Mouse (Mus musculus) neural tube, embryonic 11.5 days (tissue): ENCODE measurements around the gene Igf2r. TPM values are rescaled to one million over a fixed set of nuclear protein-coding genes. Genes with fewer than 3 reads are reported as not detected.

ENCODE experiments used
- ATAC-seq: fragments of 200-750 bp; cut with Nextera tagmentation; 2 replicates; pipeline ENCODE4 v1.8.0; 2017; ENCODE audit warnings: moderate number of reproducible peaks, mild to moderate bottlenecking, moderate TSS enrichment, moderate library complexity; ENCODE audit not compliant: insufficient read depth, low FRiP score, low TSS enrichment
- DNase-seq: peaks from one replicate; pipeline ENCODE4 v3.0.0-alpha.2; 2015; ENCODE audit warnings: low spot score
- H3K27ac ChIP-seq: fragments of 300-500 bp; sonication (generic); 2 replicates; pipeline ENCODE4 v1.5.1; 2014; ENCODE audit warnings: low read depth, mild to moderate bottlenecking, low read length
- H3K27me3 ChIP-seq: fragments of 300-500 bp; sonication (generic); 2 replicates; pipeline ENCODE4 v1.6.1; 2014; ENCODE audit warnings: mild to moderate bottlenecking, low read length, mixed read lengths; ENCODE audit not compliant: control insufficient read depth, insufficient read depth
- H3K36me3 ChIP-seq: fragments of 300-500 bp; sonication (generic); 2 replicates; pipeline ENCODE4 v1.6.1; 2014; ENCODE audit warnings: mild to moderate bottlenecking, low read length, moderate library complexity, mixed read lengths; ENCODE audit not compliant: control insufficient read depth, insufficient read depth
- H3K4me1 ChIP-seq: fragments of 300-500 bp; sonication (generic); 2 replicates; pipeline ENCODE4 v1.6.1; 2014; ENCODE audit warnings: low read length, mixed read lengths; ENCODE audit not compliant: control insufficient read depth, insufficient read depth
- H3K4me2 ChIP-seq: fragments of 300-500 bp; sonication (generic); 2 replicates; pipeline ENCODE4 v1.6.1; 2014; ENCODE audit warnings: low read depth, mild to moderate bottlenecking, moderate library complexity
- H3K4me3 ChIP-seq: fragments of 300-500 bp; sonication (generic); 2 replicates; pipeline ENCODE4 v1.5.1; 2014; ENCODE audit warnings: low read depth, low read length
- H3K9ac ChIP-seq: fragments of 300-500 bp; sonication (generic); 2 replicates; pipeline ENCODE4 v1.6.1; 2014; ENCODE audit warnings: mild to moderate bottlenecking, low read length
- H3K9me3 ChIP-seq: fragments of 300-500 bp; sonication (generic); 2 replicates; pipeline ENCODE4 v1.6.1; 2016; ENCODE audit warnings: low read length; ENCODE audit not compliant: control insufficient read depth
- WGBS: fragments of 180-500 bp; shearing (Covaris S2); extraction: QIAGEN DNeasy Blood & Tissue Kit; methylation state at CpG from one replicate; pipeline ENCODE4 v1.1.7; 2014; 5-methylcytosine and 5-hydroxymethylcytosine counted together
- polyA plus RNA-seq: library from polyadenylated mRNA; unstranded; fragments of >200 nt; fragmentation: Nextera tagmentation; extraction: Ambion mirVana; gene quantifications from 2 replicates; pipeline ENCODE4 v1.2.1, GENCODE M21; 2014

Gene Igf2r
- polyA plus RNA-seq, 1 experiment from 2014 or later = 24.1 TPM

DNA sequence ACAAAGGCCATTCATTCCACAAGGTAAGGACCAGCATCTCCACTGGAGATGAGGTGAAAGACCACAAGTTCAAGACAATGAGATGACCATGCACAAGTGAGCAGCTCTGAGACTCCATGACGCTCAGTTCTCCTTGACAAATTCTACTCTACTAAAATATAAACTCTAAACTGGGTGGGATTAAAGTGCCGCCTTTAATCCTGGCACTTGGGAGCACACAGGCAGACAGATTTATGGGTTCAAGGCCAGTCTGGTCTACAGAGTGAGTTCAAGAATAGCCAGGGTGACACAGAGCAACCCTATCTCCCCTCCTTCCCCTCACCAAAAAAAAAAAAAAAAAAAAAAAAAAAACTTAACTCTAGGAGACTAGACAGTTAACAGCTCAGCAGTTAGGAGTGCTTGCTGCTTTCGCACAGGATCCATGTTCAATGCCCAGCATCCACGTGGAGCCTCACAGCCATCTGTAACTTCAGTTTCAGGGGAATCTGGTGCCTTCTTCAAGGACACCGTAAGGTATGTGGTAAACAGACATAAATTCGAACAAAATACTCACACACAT is 2.1 kb downstream of the Igf2r start:
- WGBS = 82% methylated on average over 6 of the region's 6 CpGs
- DNase-seq (no peak), ATAC-seq (no peak)
- Histone ChIP-seq H3K9me3 (no peaks in the 10 kb centered on the region; the same call in 1 of the 2 replicates), H3K27me3 (no peaks in the 10 kb centered on the region), H3K27ac (no peak overlapping the region), H3K4me3 (no peak overlapping the region), H3K9ac (no peak overlapping the region), H3K36me3 (0 out of 2 replicates have a peak, but pooled peaks cover 2% of the 10 kb centered on the region), H3K4me1 (peaks cover 9% of the 10 kb centered on the region; the same call in 1 of the 2 replicates), H3K4me2 (no peak overlapping the region)

DNA sequence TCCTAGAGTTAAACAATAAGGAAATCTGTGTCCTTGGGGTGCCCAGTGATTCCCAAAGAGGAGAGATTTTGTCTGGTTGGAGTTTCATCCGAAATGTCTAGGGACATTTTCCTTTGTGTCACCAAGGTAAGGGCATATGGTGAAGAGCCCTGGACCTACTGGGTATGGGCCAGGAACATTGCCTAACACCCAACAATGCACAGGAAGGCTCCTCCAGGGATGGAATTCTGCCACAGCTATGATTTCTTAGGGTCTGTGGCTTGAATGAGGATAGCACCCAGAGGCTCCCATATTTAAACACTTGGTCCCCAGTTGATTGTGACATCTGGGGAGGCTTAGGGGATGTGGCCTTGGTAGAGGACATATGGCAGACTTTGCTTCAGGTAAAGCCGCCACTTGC is 6.1 kb downstream of the Igf2r start:
- ATAC-seq (no peak), DNase-seq (no peak)
- H3K4me3 ChIP-seq = no peak overlapping the region

DNA sequence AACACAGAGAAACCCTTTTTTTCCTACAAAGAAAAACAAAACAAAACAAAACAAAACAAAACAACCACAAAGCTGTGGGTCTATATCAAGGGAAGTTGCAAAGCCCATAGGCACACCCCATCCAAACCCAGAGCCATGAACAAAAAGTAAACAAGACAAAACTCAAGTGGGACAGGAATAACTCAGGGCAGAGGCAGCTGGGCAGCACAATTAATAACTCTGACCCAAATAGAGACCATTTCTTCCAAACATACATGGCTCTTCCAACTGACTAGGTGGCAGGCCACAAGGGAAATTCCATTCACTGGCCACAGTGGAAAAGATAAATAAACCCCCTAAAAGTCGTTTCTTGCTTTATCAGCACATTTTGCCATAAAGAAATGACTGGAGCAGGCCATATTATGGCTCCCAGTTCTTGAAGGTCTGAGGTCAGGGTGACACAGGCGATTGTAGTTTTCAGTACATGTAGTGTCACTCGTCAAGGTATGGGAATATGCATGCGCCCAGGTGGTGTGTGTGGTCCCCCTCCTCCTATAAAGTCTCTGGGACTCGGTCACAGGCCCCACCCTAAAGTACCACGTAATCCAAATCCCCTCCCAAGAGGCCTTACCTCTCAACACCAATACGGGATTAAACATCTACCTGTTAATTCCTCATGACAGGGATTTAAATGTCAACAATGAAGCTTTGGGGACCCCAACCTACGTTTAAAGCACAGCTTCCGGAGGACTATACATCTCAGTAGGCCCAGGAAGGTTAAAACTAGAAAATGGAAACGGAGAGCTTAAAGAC is 8.9 kb downstream of the Igf2r start:
- WGBS = 86% methylated on average over 10 of the region's 10 CpGs

More for the DNA sequence above, 6.1 kb downstream of the Igf2r start:
- Histone ChIP-seq H3K27ac (no peak overlapping the region), H3K4me1 (peaks cover 4% of the 10 kb centered on the region; the same call in 1 of the 2 replicates), H3K4me2 (no peak overlapping the region), H3K36me3 (no peaks in the 10 kb centered on the region), H3K9me3 (no peaks in the 10 kb centered on the region), H3K9ac (no peak overlapping the region), H3K27me3 (no peaks in the 10 kb centered on the region)
- 89% methylated on average over 2 of the region's 2 CpGs for WGBS

DNA sequence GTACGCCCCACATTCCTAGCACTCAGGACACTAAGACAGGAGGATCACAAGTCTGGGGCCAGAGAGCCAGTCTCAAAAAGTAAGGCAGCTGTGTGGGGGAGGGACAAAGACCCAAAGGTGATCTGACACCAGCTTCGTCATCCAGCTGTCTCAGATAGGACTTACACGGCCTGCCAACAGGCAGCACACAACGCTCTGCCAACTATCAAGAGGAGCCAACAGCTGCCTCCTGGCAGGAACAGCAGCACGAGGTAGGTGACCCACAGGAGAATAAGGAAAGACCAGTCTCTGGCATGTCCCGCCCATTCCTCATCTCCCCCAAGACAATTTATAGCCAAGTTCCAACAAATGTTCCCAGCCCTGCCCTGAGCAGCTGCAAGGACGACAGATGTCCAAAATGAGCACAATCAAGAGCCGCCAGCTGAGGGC is 9.8 kb downstream of the Igf2r start:
- no peak overlapping the region for H3K4me3 ChIP-seq
- H3K36me3 ChIP-seq = 0 out of 2 replicates have a peak, but pooled peaks cover 2% of the 10 kb centered on the region
- H3K9me3 ChIP-seq = no peaks in the 10 kb centered on the region
- no peaks in the 10 kb centered on the region for H3K27me3 ChIP-seq
- WGBS = 52% methylated on average over 8 of the region's 8 CpGs
- ATAC-seq (no peak), DNase-seq (no peak)
- no peak overlapping the region for H3K9ac ChIP-seq
- H3K4me2 ChIP-seq = no peak overlapping the region
- H3K27ac ChIP-seq = no peak overlapping the region
- no peaks in the 10 kb centered on the region; the same call in 1 of the 2 replicates for H3K4me1 ChIP-seq

More for the DNA sequence above, 8.9 kb downstream of the Igf2r start:
- H3K36me3 ChIP-seq = 0 out of 2 replicates have a peak, but pooled peaks cover 2% of the 10 kb centered on the region
- ATAC-seq = no peak
- H3K4me1 ChIP-seq = no peaks in the 10 kb centered on the region
- DNase-seq = no peak
- H3K27me3 ChIP-seq = no peaks in the 10 kb centered on the region
- no peaks in the 10 kb centered on the region for H3K9me3 ChIP-seq
- H3K4me3 ChIP-seq = no peak overlapping the region
- no peak overlapping the region for H3K4me2 ChIP-seq
- H3K27ac ChIP-seq = no peak overlapping the region
- no peak overlapping the region for H3K9ac ChIP-seq

DNA sequence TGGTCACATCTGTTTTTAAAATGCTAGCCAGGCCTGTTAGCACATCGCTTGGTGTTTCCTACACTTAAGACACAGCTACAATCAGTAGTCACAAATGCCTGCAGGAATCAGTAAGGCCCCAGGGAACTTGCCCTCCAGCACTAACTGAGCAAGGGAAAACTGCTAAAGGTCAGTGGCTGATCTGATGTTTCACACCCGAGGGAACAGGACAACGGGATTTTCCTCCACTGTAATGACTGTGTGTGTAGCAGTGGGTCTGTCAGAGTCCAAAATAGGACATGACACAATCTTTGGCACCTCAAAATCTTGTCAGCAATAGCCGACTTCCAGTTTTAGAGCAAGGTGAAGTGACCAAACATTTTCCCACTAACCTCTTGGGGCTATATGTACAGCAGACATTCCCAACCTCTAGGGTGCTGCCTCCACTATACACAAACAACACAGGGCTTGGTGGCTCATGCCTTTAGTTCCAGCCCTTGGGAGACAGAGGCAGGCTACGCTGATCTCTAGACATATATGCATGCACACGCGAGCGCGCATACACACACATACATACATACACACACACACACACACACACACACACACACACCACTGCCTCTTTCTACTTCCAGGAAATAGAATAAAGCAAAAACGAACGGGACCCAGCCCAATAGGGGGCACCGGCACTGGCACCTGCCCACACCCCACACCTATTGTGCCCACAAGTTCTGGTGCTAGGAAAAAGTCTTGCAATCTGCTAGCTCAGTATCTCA is 10.6 kb downstream of the Igf2r start:
- 84% methylated on average over 12 of the region's 12 CpGs for WGBS
- no peaks in the 10 kb centered on the region for H3K9me3 ChIP-seq
- H3K27ac ChIP-seq = no peak overlapping the region
- 0 out of 2 replicates have a peak, but pooled peaks cover 2% of the 10 kb centered on the region for H3K36me3 ChIP-seq
- H3K4me1 ChIP-seq = no peaks in the 10 kb centered on the region; the same call in 1 of the 2 replicates
- no peak overlapping the region for H3K9ac ChIP-seq
- DNase-seq (no peak), ATAC-seq (no peak)
- no peak overlapping the region for H3K4me2 ChIP-seq
- H3K27me3 ChIP-seq = no peaks in the 10 kb centered on the region
- no peak overlapping the region for H3K4me3 ChIP-seq

DNA sequence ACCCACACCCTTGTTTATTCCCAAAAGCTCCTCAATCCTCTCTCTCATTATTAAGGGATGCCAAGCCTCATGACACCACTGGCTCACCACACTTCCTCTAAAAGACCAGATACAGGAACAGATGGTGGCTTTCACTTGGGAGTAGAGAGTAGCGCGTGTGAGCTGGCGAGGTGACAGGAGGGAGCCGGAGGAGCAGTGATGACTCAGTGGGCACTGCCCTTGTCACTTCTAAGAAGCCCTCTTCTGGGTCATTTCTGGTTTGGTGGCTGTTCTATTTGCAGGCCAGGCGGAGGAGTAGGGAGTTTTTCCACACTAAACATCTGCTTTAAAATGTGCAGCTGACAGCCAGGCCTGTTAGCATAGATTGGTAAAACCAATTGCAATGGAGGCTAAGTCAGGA is 11.5 kb downstream of the Igf2r start:
- WGBS = 77% methylated on average over 5 of the region's 5 CpGs
- DNase-seq = no peak
- H3K9ac ChIP-seq = no peak overlapping the region

DNA sequence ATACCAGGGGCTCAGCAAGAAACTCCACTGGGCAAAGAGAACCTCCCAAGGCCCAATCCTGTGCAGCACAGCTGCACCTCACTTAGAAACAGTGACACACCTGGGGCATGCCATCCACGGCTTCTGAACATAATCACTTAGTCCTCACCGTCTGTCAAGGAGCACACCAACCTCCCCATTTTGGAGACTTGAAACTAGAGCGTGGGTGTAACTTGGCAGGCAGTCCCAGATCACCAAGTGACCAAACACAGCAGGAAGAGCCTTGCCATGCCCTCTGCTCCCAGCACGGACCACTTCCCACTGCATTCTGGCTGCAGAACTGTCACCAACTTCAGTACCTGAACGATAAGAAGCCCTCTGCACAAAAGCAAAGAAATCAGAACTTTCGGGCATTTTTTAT is 12.3 kb downstream of the Igf2r start:
- no peak overlapping the region for H3K4me2 ChIP-seq
- H3K27me3 ChIP-seq = no peaks in the 10 kb centered on the region
- no peak overlapping the region for H3K9ac ChIP-seq
- DNase-seq (no peak), ATAC-seq (no peak)
- no peaks in the 10 kb centered on the region for H3K9me3 ChIP-seq
- H3K4me1 ChIP-seq = no peaks in the 10 kb centered on the region; the same call in 1 of the 2 replicates
- H3K36me3 ChIP-seq = 0 out of 2 replicates have a peak, but pooled peaks cover 2% of the 10 kb centered on the region
- WGBS = 89% methylated on average over 6 of the region's 6 CpGs
- H3K27ac ChIP-seq = no peak overlapping the region
- H3K4me3 ChIP-seq = no peak overlapping the region

More for the DNA sequence above, 11.5 kb downstream of the Igf2r start:
- no peaks in the 10 kb centered on the region for H3K9me3 ChIP-seq
- ATAC-seq = no peak
- H3K4me3 ChIP-seq = no peak overlapping the region
- H3K36me3 ChIP-seq = 0 out of 2 replicates have a peak, but pooled peaks cover 2% of the 10 kb centered on the region
- no peaks in the 10 kb centered on the region for H3K27me3 ChIP-seq
- H3K27ac ChIP-seq = no peak overlapping the region
- H3K4me1 ChIP-seq = no peaks in the 10 kb centered on the region; the same call in 1 of the 2 replicates
- no peak overlapping the region for H3K4me2 ChIP-seq

DNA sequence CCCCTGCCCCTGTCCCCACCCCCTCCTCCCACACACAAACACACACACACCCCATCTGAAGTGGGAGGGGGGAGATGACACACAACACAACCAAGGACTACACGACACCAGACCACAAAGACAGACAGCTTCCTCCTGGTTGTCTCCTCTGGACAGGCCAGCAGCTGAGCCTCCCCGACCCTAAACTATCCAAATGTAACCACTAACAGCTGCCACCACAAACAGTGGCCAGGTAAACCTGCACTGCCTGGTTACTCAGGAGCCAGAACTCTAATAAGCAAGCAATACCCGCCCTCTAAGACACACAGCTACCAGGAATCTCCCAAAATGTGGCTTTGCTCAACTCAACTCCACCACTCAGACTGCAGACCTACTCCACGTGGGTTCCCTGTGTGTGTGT is 13.5 kb downstream of the Igf2r start:
- Histone ChIP-seq H3K4me3 (no peak overlapping the region), H3K9me3 (no peaks in the 10 kb centered on the region), H3K27me3 (no peaks in the 10 kb centered on the region), H3K36me3 (0 out of 2 replicates have a peak, but pooled peaks cover 2% of the 10 kb centered on the region), H3K27ac (no peak overlapping the region), H3K4me1 (peaks cover 4% of the 10 kb centered on the region; the same call in 1 of the 2 replicates), H3K4me2 (no peak overlapping the region), H3K9ac (no peak overlapping the region)
- 72% methylated on average over 4 of the region's 4 CpGs for WGBS
- no peak for DNase-seq
- no peak for ATAC-seq
